In the genomic region with DNA sequence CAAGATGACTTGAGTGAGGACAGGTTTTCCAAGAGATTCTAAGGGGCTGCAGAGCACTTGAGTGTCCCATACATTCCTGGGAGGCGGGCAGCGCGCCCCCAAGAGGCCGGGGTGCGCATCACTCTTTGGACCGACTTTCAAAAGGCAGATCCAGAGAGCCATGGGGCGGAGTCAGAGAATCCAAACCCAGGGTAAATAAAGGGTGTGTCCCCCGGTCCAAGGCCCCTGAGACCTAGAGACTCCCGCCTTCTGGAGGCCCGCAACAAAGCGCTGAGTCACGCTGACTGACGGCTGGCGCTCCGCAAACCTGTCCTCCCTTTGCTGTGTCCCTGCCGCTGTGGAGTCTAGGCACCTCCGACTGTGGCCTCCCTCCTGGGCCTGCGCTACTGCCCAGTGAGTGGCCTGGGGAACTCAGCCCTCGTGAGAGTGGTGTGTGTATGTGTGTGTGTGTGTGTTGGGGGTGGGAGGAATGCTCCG, we compare ENCODE assay signal across 8 mouse cellular contexts. TPM values are rescaled to one million over a fixed set of nuclear protein-coding genes. Genes with fewer than 3 reads are reported as not detected.
A peak's percentile ranks its signal among the peaks of the same experiment; 100 is the strongest.
DNase-seq lines count a peak whose midpoint lies in the region; ATAC-seq lines count a peak whose summit lies in the region.

TSS of gene Pir (plus strand) at position 87 of the 477 bp plus-strand sequence.

- H3K9ac ChIP-seq in embryonic facial prominence, embryonic 12.5 days, result peak within 1 kb of the TSS; percentile 33; the same call in 1 of the 2 replicates

- no peak within 1 kb of the TSS for H3K27ac ChIP-seq in embryonic facial prominence, embryonic 12.5 days
- H3K27ac ChIP-seq in limb, embryonic 10.5 days, result peak within 1 kb of the TSS; percentile 78
- H3K27ac ChIP-seq in midbrain, embryonic 10.5 days (replicated peaks), result peak within 1 kb of the TSS; percentile 73

- peak within 1 kb of the TSS; percentile 50 for H3K4me2 ChIP-seq in embryonic facial prominence, embryonic 12.5 days (replicated peaks)

- no peaks in the 10 kb centered on the region for H3K36me3 ChIP-seq in embryonic facial prominence, embryonic 12.5 days
- H3K36me3 ChIP-seq in limb, embryonic 10.5 days, result no peaks in the 10 kb centered on the region
- no peaks in the 10 kb centered on the region for H3K36me3 ChIP-seq in midbrain, embryonic 10.5 days

- 0 out of 2 replicates have a peak, but pooled peaks cover 6% of the 10 kb centered on the region for H3K27me3 ChIP-seq in embryonic facial prominence, embryonic 12.5 days
- H3K27me3 ChIP-seq in limb, embryonic 10.5 days (ENCODE audit: low read depth, poor library complexity, severe bottlenecking), result peaks cover 86% of the 10 kb centered on the region
- H3K27me3 ChIP-seq in midbrain, embryonic 10.5 days (ENCODE audit: low read depth, poor library complexity, severe bottlenecking), result peaks cover 88% of the 10 kb centered on the region

- peak within 1 kb of the TSS; percentile 34 for H3K4me3 ChIP-seq in embryonic facial prominence, embryonic 12.5 days
- peak within 1 kb of the TSS; percentile 49 for H3K4me3 ChIP-seq in limb, embryonic 10.5 days
- H3K4me3 ChIP-seq in midbrain, embryonic 10.5 days, result peak within 1 kb of the TSS; percentile 50

- WGBS in embryonic facial prominence, embryonic 12.5 days, result 12% methylated on average over 20 of the region's 20 CpGs
- WGBS in limb, embryonic 10.5 days, result 10% methylated on average over 20 of the region's 20 CpGs
- WGBS in midbrain, embryonic 10.5 days, result 14% methylated on average over 20 of the region's 20 CpGs

- H3K4me1 ChIP-seq in embryonic facial prominence, embryonic 12.5 days, result no peaks in the 10 kb centered on the region
- no peaks in the 10 kb centered on the region for H3K4me1 ChIP-seq in limb, embryonic 10.5 days
- H3K4me1 ChIP-seq in midbrain, embryonic 10.5 days, result 0 out of 2 replicates have a peak, but pooled peaks cover 2% of the 10 kb centered on the region

- H3K9me3 ChIP-seq in embryonic facial prominence, embryonic 12.5 days, result no peaks in the 10 kb centered on the region
- H3K9me3 ChIP-seq in limb, embryonic 10.5 days (replicated peaks), result no peaks in the 10 kb centered on the region
- H3K9me3 ChIP-seq in midbrain, embryonic 10.5 days (replicated peaks), result no peaks in the 10 kb centered on the region

- peak; percentile 4 to 8 for DNase-seq in adrenal gland, postnatal 4 days (ENCODE audit: low spot score in 2 of 2)
- peak; percentile 98 for DNase-seq in heart, adult 11 months
- peak; percentile 33 for DNase-seq in kidney, adult 11 months
- DNase-seq in limb, embryonic 10.5 days (ENCODE audit: low spot score), result peak; percentile 63
- peak; percentile 59 for DNase-seq in midbrain, embryonic 10.5 days (ENCODE audit: low spot score)
- peak; percentile 48 for DNase-seq in skeletal muscle tissue, adult 2 months (ENCODE audit: low read depth, low spot score)

- ATAC-seq in embryonic facial prominence, embryonic 12.5 days (ENCODE audit: insufficient number of reproducible peaks, insufficient read depth, low FRiP score, low TSS enrichment), result peak; percentile 56
- no peak for ATAC-seq in inflammation-experienced regulatory T-cells, adult 6 months

RNA-seq across cellular contexts. Expression of gene Pir, which starts in this region (rescaled TPM):
- total RNA-seq in adrenal gland, postnatal 4 days (2021), result 1 to 10 TPM; 5.9 to 6.3 TPM
- polyA plus RNA-seq in embryonic facial prominence, embryonic 12.5 days (2016; fragmentation: Nextera tagmentation; extraction: Ambion mirVana), result 5.5 and 6.6 TPM in 2 replicates
- polyA plus RNA-seq in limb, embryonic 10.5 days (2016; fragmentation: Nextera tagmentation; extraction: Ambion mirVana), result 8.1 and 9.5 TPM in 2 replicates
- polyA plus RNA-seq in midbrain, embryonic 10.5 days (2016; fragmentation: Nextera tagmentation; extraction: Ambion mirVana), result 7.7 and 9.4 TPM in 2 replicates
- not detected for polyA plus RNA-seq in inflammation-experienced regulatory T-cells, adult 6 months (2017; shearing (Covaris generic))

Comparison
In these comparisons a context has a peak if more than half of its experiments do, and no peak if none do; other contexts are left out.
1. DNase-seq: peak in every context shown above with its lines; median percentile 98 in heart, adult 11 months; 63 in limb, embryonic 10.5 days; 59 in midbrain, embryonic 10.5 days; 48 in skeletal muscle tissue, adult 2 months; 33 in kidney, adult 11 months; 6 in adrenal gland, postnatal 4 days.